Mouse (Mus musculus) heart, adult 2 months (tissue): Measurements from ENCODE around the gene Kdf1. TPM values are rescaled to one million over a fixed set of nuclear protein-coding genes. Genes with fewer than 3 reads are reported as not detected.
A peak's percentile ranks its signal among the peaks of the same experiment; 100 is the strongest.

Experiments
- DNase-seq, 2 experiments: peaks; one replicate each; pipeline ENCODE4 v3.0.0; 2021
- H3K27ac ChIP-seq: fragments of 200-600 bp; 2 replicates; pipeline ENCODE4 v1.8.1; 2022
- H3K27me3 ChIP-seq: fragments of 200-500 bp; 2 replicates; pipeline ENCODE4 v1.6.1; 2012; ENCODE audit warnings: mild to moderate bottlenecking, low read length, inconsistent platforms, mixed read lengths; ENCODE audit not compliant: control insufficient read depth, insufficient read depth
- H3K36me3 ChIP-seq: fragments of 200-500 bp; 2 replicates; pipeline ENCODE4 v1.6.1; 2012; ENCODE audit warnings: low read length, inconsistent platforms; ENCODE audit not compliant: control insufficient read depth, insufficient read depth
- H3K4me1 ChIP-seq: fragments of 200-500 bp; 2 replicates; pipeline ENCODE4 v1.6.1; 2011; ENCODE audit warnings: low read length; ENCODE audit not compliant: control insufficient read depth, insufficient read depth
- H3K4me3 ChIP-seq: fragments of 200-600 bp; 2 replicates; pipeline ENCODE4 v1.8.1; 2022
- H3K79me2 ChIP-seq: fragments of 200-500 bp; replicated peaks from 2 replicates; pipeline ENCODE4 v1.6.1; 2012; ENCODE audit warnings: mild to moderate bottlenecking, inconsistent platforms, low read length, moderate library complexity, mixed read lengths; ENCODE audit not compliant: control insufficient read depth, insufficient read depth
- H3K9ac ChIP-seq: fragments of 200-500 bp; 2 replicates; pipeline ENCODE4 v1.6.1; 2012; ENCODE audit warnings: low read depth, mild to moderate bottlenecking, control low read depth, inconsistent platforms, low read length, mixed read lengths
- CTCF ChIP-seq: fragments of 200-600 bp; IDR thresholded peaks from 2 replicates; pipeline ENCODE4 v1.8.1; 2022; ENCODE audit warnings: antibody characterized with exemption, mild to moderate bottlenecking, moderate library complexity
- EP300 ChIP-seq: fragments of 200-500 bp; IDR thresholded peaks from 2 replicates; pipeline ENCODE4 v1.6.1; 2011; ENCODE audit warnings: low read depth, low read length, control low read depth; ENCODE audit not compliant: insufficient read depth
- POLR2A ChIP-seq: fragments of 200-500 bp; IDR thresholded peaks from 2 replicates; pipeline ENCODE4 v1.6.1; 2011; ENCODE audit warnings: mild to moderate bottlenecking, low read depth, low read length, control low read depth; ENCODE audit not compliant: insufficient read depth
- WGBS: fragments of 180-500 bp; shearing (Covaris S2); methylation state at CpG from one replicate; pipeline ENCODE4 v1.1.7; 2018; 5-methylcytosine and 5-hydroxymethylcytosine counted together
- intact Hi-C: fragments of 180-260 bp; cut with DNase I; formaldehyde crosslinking; loops from one replicate; pipeline ENCODE4 v1.15.1; 2025
- polyA plus RNA-seq: library from polyadenylated mRNA; depleted of rRNA; stranded (reverse); fragments of >200 nt; gene quantifications from 2 replicates; pipeline ENCODE4 v1.2.3, GENCODE M21; 2012
- total RNA-seq, 2 experiments: library from RNA; stranded (reverse); gene quantifications; 2 replicates each; pipeline ENCODE4 v1.2.3; 2021

Gene Kdf1
- total and polyA plus RNA-seq, 3 experiments, result 0.23 TPM; not detected in 2

- Histone ChIP-seq H3K4me1 (peaks cover 13% of the 10 kb centered on the region), H3K27me3 (no peaks in the 10 kb centered on the region), H3K9ac (no peak overlapping the region), H3K36me3 (no peaks in the 10 kb centered on the region), H3K4me3 (no peak overlapping the region), H3K79me2 (no peaks in the 10 kb centered on the region), H3K27ac (no peak overlapping the region)
- 95% methylated on average over 26 of the region's 26 CpGs for WGBS
- no peak for DNase-seq
- TF ChIP-seq POLR2A (no peak), EP300 (no peak), CTCF (no peak)
- intact Hi-C loops, result no loop called here
These were observed 31.9 kb upstream of the Kdf1 start for GRCm38 (mm10) chr4:133486673-133487357.

- H3K36me3 ChIP-seq, result no peaks in the 10 kb centered on the region
- no peak overlapping the region for H3K4me3 ChIP-seq
- H3K27ac ChIP-seq, result no peak overlapping the region
- H3K27me3 ChIP-seq, result no peaks in the 10 kb centered on the region
- H3K79me2 ChIP-seq, result no peaks in the 10 kb centered on the region
- H3K4me1 ChIP-seq, result peaks cover 16% of the 10 kb centered on the region
- intact Hi-C loops, result no loop called here
- WGBS, result 84% methylated on average over 20 of the region's 20 CpGs
- no peak for DNase-seq
- no peak for TF ChIP-seq EP300
- TF ChIP-seq CTCF, result no peak
- TF ChIP-seq POLR2A, result no peak
- no peak overlapping the region for H3K9ac ChIP-seq
These were observed 30.0 kb upstream of the Kdf1 start for GRCm38 (mm10) chr4:133488619-133489392.

- Histone ChIP-seq H3K79me2 (no peaks in the 10 kb centered on the region), H3K36me3 (no peaks in the 10 kb centered on the region), H3K9ac (no peak overlapping the region), H3K4me1 (peaks cover 14% of the 10 kb centered on the region), H3K27ac (peak overlapping the region; percentile 10; the same call in 1 of the 2 replicates), H3K4me3 (no peak overlapping the region), H3K27me3 (no peaks in the 10 kb centered on the region)
- no peak for DNase-seq
- TF ChIP-seq CTCF, result no peak
- TF ChIP-seq EP300, result no peak
- TF ChIP-seq POLR2A, result no peak
- 52% methylated on average over 4 of the region's 4 CpGs for WGBS
- intact Hi-C loops, result no loop called here
These were observed 29.1 kb upstream of the Kdf1 start for GRCm38 (mm10) chr4:133489489-133490245.

- H3K36me3 ChIP-seq, result no peaks in the 10 kb centered on the region
- intact Hi-C loops, result no loop called here
- TF ChIP-seq CTCF (no peak), EP300 (peak; percentile 49; the same call in 1 of the 2 replicates)
- H3K27ac ChIP-seq, result peak overlapping the region; percentile 36
- DNase-seq, result peak; percentile 63 to 67
- H3K79me2 ChIP-seq, result no peaks in the 10 kb centered on the region
- 22% methylated on average over 10 of the region's 10 CpGs for WGBS
- H3K4me3 ChIP-seq, result no peak overlapping the region
- H3K27me3 ChIP-seq, result no peaks in the 10 kb centered on the region
- H3K9ac ChIP-seq, result no peak overlapping the region
- peaks cover 14% of the 10 kb centered on the region for H3K4me1 ChIP-seq
These were observed 27.0 kb upstream of the Kdf1 start for GRCm38 (mm10) chr4:133491800-133492199.

- 8% methylated on average over 11 of the region's 12 CpGs for WGBS
- peaks cover 1% of the 10 kb centered on the region; the same call in 1 of the 2 replicates for H3K27me3 ChIP-seq
- H3K79me2 ChIP-seq, result no peaks in the 10 kb centered on the region
- no peak for TF ChIP-seq POLR2A
- no peak for TF ChIP-seq EP300
- TF ChIP-seq CTCF, result no peak
- H3K9ac ChIP-seq, result peak overlapping the region; percentile 53
- H3K27ac ChIP-seq, result peak overlapping the region; percentile 59
- H3K36me3 ChIP-seq, result no peaks in the 10 kb centered on the region
- H3K4me1 ChIP-seq, result peaks cover 14% of the 10 kb centered on the region
- intact Hi-C loops, result loop anchor here (1.0 kb wide), 2 partner anchors 15 to 70 kb away; no protein-coding TSS in a partner anchor
- peak overlapping the region; percentile 50 for H3K4me3 ChIP-seq
- peak; percentile 42 to 56 for DNase-seq
These were observed 24.9 kb upstream of the Kdf1 start for GRCm38 (mm10) chr4:133493895-133494294.
